Mouse (Mus musculus): Measurements from ENCODE around the gene Parva. TPM values are rescaled to one million over a fixed set of nuclear protein-coding genes. Genes with fewer than 3 reads are reported as not detected.

The Parva gene
- polyA plus RNA-seq, 1 experiment from 2014 or later: 105 TPM

GRCm38 (mm10) chr7:112472708-112473281, 45.5 kb downstream of the Parva start:
- no peak for ATAC-seq (ENCODE audit: insufficient number of reproducible peaks, low FRiP score, low TSS enrichment, low read depth)
- no peak overlapping the region for H3K9ac ChIP-seq
- H3K27me3 ChIP-seq: no peaks in the 10 kb centered on the region
- no peak overlapping the region for H3K4me3 ChIP-seq (replicated peaks)
- H3K36me3 ChIP-seq: no peaks in the 10 kb centered on the region
- H3K9me3 ChIP-seq (replicated peaks): no peaks in the 10 kb centered on the region
- peak overlapping the region; percentile 78 for H3K27ac ChIP-seq (replicated peaks)
- 39% methylated on average over 9 of the region's 9 CpGs for WGBS
- peaks cover 65% of the 10 kb centered on the region for H3K4me1 ChIP-seq
- H3K4me2 ChIP-seq (replicated peaks): no peak overlapping the region

GRCm38 (mm10) chr7:112473649-112474435, 46.5 kb downstream of the Parva start:
- Histone ChIP-seq H3K9ac (no peak overlapping the region), H3K9me3 (replicated peaks) (no peaks in the 10 kb centered on the region), H3K36me3 (no peaks in the 10 kb centered on the region), H3K4me1 (peaks cover 59% of the 10 kb centered on the region), H3K27me3 (no peaks in the 10 kb centered on the region), H3K4me3 (replicated peaks) (no peak overlapping the region), H3K4me2 (replicated peaks) (no peak overlapping the region), H3K27ac (replicated peaks) (peak overlapping the region; percentile 83)
- peak; percentile 70 for ATAC-seq (ENCODE audit: insufficient number of reproducible peaks, low FRiP score, low TSS enrichment, low read depth)
- 11% methylated on average over 14 of the region's 14 CpGs for WGBS

- H3K4me3 ChIP-seq (replicated peaks): no peak overlapping the region
- H3K27ac ChIP-seq (replicated peaks): peak overlapping the region; percentile 68
- no peaks in the 10 kb centered on the region for H3K36me3 ChIP-seq
- ATAC-seq (ENCODE audit: insufficient number of reproducible peaks, low FRiP score, low TSS enrichment, low read depth): peak; percentile 51; the same call in 1 of the 2 replicates
- no peaks in the 10 kb centered on the region for H3K9me3 ChIP-seq (replicated peaks)
- peaks cover 32% of the 10 kb centered on the region for H3K4me1 ChIP-seq
- H3K4me2 ChIP-seq (replicated peaks): no peak overlapping the region
- no peak overlapping the region for H3K9ac ChIP-seq
- WGBS: 39% methylated on average over 6 of the region's 6 CpGs
- no peaks in the 10 kb centered on the region for H3K27me3 ChIP-seq
Observed at GRCm38 (mm10) chr7:112479116-112479515, 51.8 kb downstream of the Parva start.

GRCm38 (mm10) chr7:112481031-112481430, 53.7 kb downstream of the Parva start:
- H3K4me2 ChIP-seq (replicated peaks): no peak overlapping the region
- peaks cover 25% of the 10 kb centered on the region for H3K4me1 ChIP-seq
- H3K9me3 ChIP-seq (replicated peaks): no peaks in the 10 kb centered on the region
- H3K4me3 ChIP-seq (replicated peaks): no peak overlapping the region
- H3K27me3 ChIP-seq: no peaks in the 10 kb centered on the region
- no peak for ATAC-seq (ENCODE audit: insufficient number of reproducible peaks, low FRiP score, low TSS enrichment, low read depth)
- H3K27ac ChIP-seq (replicated peaks): no peak overlapping the region
- no peaks in the 10 kb centered on the region for H3K36me3 ChIP-seq
- no peak overlapping the region for H3K9ac ChIP-seq
- WGBS: 83% methylated on average over 1 of the region's 1 CpGs

- Histone ChIP-seq H3K27ac (replicated peaks) (0 out of 2 replicates have a peak overlapping the region, but pooled peaks have one; percentile 4), H3K4me2 (replicated peaks) (no peak overlapping the region), H3K36me3 (no peaks in the 10 kb centered on the region), H3K4me1 (peaks cover 25% of the 10 kb centered on the region), H3K27me3 (no peaks in the 10 kb centered on the region), H3K4me3 (replicated peaks) (no peak overlapping the region), H3K9ac (no peak overlapping the region), H3K9me3 (replicated peaks) (no peaks in the 10 kb centered on the region)
- ATAC-seq (ENCODE audit: insufficient number of reproducible peaks, low FRiP score, low TSS enrichment, low read depth): no peak
- 87% methylated on average over 7 of the region's 7 CpGs for WGBS
Observed at GRCm38 (mm10) chr7:112482572-112482971, 55.3 kb downstream of the Parva start.

GRCm38 (mm10) chr7:112483382-112483781, 56.1 kb downstream of the Parva start:
- no peak overlapping the region for H3K4me2 ChIP-seq (replicated peaks)
- ATAC-seq (ENCODE audit: insufficient number of reproducible peaks, low FRiP score, low TSS enrichment, low read depth): no peak
- H3K27ac ChIP-seq (replicated peaks): no peak overlapping the region
- H3K9ac ChIP-seq: no peak overlapping the region
- 26% methylated on average over 2 of the region's 2 CpGs for WGBS
- H3K36me3 ChIP-seq: no peaks in the 10 kb centered on the region
- H3K4me1 ChIP-seq: peaks cover 25% of the 10 kb centered on the region
- H3K9me3 ChIP-seq (replicated peaks): no peaks in the 10 kb centered on the region
- H3K4me3 ChIP-seq (replicated peaks): no peak overlapping the region
- H3K27me3 ChIP-seq: no peaks in the 10 kb centered on the region

GRCm38 (mm10) chr7:112490825-112491224, 63.5 kb downstream of the Parva start:
- no peaks in the 10 kb centered on the region for H3K9me3 ChIP-seq (replicated peaks)
- H3K27me3 ChIP-seq: no peaks in the 10 kb centered on the region
- no peak overlapping the region for H3K9ac ChIP-seq
- no peak for ATAC-seq (ENCODE audit: insufficient number of reproducible peaks, low FRiP score, low TSS enrichment, low read depth)
- H3K36me3 ChIP-seq: no peaks in the 10 kb centered on the region
- no peak overlapping the region for H3K4me2 ChIP-seq (replicated peaks)
- H3K4me3 ChIP-seq (replicated peaks): no peak overlapping the region
- WGBS: 49% methylated on average over 2 of the region's 2 CpGs
- no peak overlapping the region for H3K27ac ChIP-seq (replicated peaks)
- H3K4me1 ChIP-seq: peaks cover 14% of the 10 kb centered on the region; the same call in 1 of the 2 replicates

- Histone ChIP-seq H3K9me3 (replicated peaks) (no peaks in the 10 kb centered on the region), H3K4me2 (replicated peaks) (no peak overlapping the region), H3K9ac (no peak overlapping the region), H3K4me1 (peaks cover 16% of the 10 kb centered on the region; the same call in 1 of the 2 replicates), H3K36me3 (no peaks in the 10 kb centered on the region), H3K4me3 (replicated peaks) (no peak overlapping the region), H3K27me3 (no peaks in the 10 kb centered on the region), H3K27ac (replicated peaks) (no peak overlapping the region)
- ATAC-seq (ENCODE audit: insufficient number of reproducible peaks, low FRiP score, low TSS enrichment, low read depth): no peak
- WGBS: 64% methylated on average over 1 of the region's 1 CpGs
Observed at GRCm38 (mm10) chr7:112491737-112492136, 64.4 kb downstream of the Parva start.

- Histone ChIP-seq H3K9me3 (replicated peaks) (no peaks in the 10 kb centered on the region), H3K36me3 (no peaks in the 10 kb centered on the region), H3K4me3 (replicated peaks) (no peak overlapping the region), H3K4me1 (peaks cover 48% of the 10 kb centered on the region), H3K27ac (replicated peaks) (no peak overlapping the region), H3K4me2 (replicated peaks) (no peak overlapping the region), H3K9ac (no peak overlapping the region), H3K27me3 (no peaks in the 10 kb centered on the region)
- 73% methylated on average over 8 of the region's 8 CpGs for WGBS
- ATAC-seq (ENCODE audit: insufficient number of reproducible peaks, low FRiP score, low TSS enrichment, low read depth): no peak
Observed at GRCm38 (mm10) chr7:112495950-112496349, 68.6 kb downstream of the Parva start.

- no peaks in the 10 kb centered on the region for H3K27me3 ChIP-seq
- H3K4me3 ChIP-seq (replicated peaks): no peak overlapping the region
- no peak overlapping the region for H3K4me2 ChIP-seq (replicated peaks)
- H3K27ac ChIP-seq (replicated peaks): no peak overlapping the region
- H3K4me1 ChIP-seq: peaks cover 57% of the 10 kb centered on the region
- no peak overlapping the region for H3K9ac ChIP-seq
- H3K36me3 ChIP-seq: no peaks in the 10 kb centered on the region
- no peak for ATAC-seq (ENCODE audit: insufficient number of reproducible peaks, low FRiP score, low TSS enrichment, low read depth)
- 59% methylated on average over 7 of the region's 7 CpGs for WGBS
- H3K9me3 ChIP-seq (replicated peaks): no peaks in the 10 kb centered on the region
Observed at GRCm38 (mm10) chr7:112496921-112497320, 69.6 kb downstream of the Parva start.

GRCm38 (mm10) chr7:112498591-112499301, 71.4 kb downstream of the Parva start:
- Histone ChIP-seq H3K9me3 (replicated peaks) (no peaks in the 10 kb centered on the region), H3K4me1 (peaks cover 76% of the 10 kb centered on the region), H3K9ac (no peak overlapping the region), H3K4me3 (replicated peaks) (no peak overlapping the region), H3K27me3 (no peaks in the 10 kb centered on the region), H3K27ac (replicated peaks) (peak overlapping the region; percentile 88; the same call in 1 of the 2 replicates), H3K4me2 (replicated peaks) (no peak overlapping the region), H3K36me3 (no peaks in the 10 kb centered on the region)
- 51% methylated on average over 9 of the region's 9 CpGs for WGBS
- ATAC-seq (ENCODE audit: insufficient number of reproducible peaks, low FRiP score, low TSS enrichment, low read depth): no peak
